Mouse (Mus musculus): Measurements from ENCODE around the gene Stum. TPM values are rescaled to one million over a fixed set of nuclear protein-coding genes. Genes with fewer than 3 reads are reported as not detected.
A peak's percentile ranks its signal among the peaks of the same experiment; 100 is the strongest.

The Stum gene
- total RNA-seq, 2 experiments from 2014 or later: 166 to 167 TPM

DNA sequence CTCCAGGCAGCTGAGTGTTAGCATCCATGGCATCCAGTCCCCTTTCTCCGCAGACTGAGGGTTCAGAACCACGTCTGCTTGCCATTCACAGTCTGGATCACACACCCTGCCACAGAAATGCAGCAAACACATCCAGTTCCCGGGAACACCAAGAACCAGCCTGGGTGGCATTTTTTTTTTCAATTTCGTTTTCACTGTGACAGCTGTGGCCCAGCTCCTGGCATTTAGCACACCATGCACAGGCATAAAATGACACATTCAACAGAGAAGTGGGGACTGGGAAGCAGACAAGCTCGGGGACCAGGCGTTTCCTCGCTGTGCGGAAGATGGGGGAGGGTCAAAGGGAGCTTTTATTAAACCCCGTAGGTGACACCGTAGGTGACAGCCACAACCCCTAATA is 55.6 kb downstream of the Stum start:
- peak overlapping the region; percentile 37 for H3K27ac ChIP-seq
- no peak overlapping the region for H3K4me3 ChIP-seq
- no peak for TF ChIP-seq CTCF (IDR thresholded peaks at IDR 0.05)
- intact Hi-C loops (cut with DNase I): loop anchor here (1.0 kb wide), 1 partner anchor 159 kb away; no protein-coding TSS in a partner anchor
- no peak for DNase-seq (ENCODE audit: extremely low spot score in 1 of 2, low spot score in 2 of 2)

DNA sequence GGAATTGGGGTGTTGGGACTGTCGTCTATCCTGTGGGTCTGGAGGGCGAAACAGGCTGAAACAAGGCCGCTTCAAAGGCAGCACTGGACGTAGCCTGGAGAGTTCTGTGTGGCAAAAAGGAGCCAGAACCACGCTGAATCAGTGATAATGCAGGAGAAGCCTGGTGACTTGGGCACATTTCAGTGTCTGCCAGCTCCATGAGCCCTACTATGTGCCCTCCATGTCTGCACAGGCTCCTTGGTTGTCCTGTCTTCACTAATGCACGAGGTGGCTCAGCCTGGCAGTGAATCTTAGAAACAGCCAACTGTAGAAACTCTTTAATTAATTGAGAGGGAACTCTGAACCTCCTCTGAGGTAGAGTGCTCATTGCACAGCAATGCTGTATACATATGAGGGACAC is 56.9 kb downstream of the Stum start:
- intact Hi-C loops (cut with DNase I): no loop called here

DNA sequence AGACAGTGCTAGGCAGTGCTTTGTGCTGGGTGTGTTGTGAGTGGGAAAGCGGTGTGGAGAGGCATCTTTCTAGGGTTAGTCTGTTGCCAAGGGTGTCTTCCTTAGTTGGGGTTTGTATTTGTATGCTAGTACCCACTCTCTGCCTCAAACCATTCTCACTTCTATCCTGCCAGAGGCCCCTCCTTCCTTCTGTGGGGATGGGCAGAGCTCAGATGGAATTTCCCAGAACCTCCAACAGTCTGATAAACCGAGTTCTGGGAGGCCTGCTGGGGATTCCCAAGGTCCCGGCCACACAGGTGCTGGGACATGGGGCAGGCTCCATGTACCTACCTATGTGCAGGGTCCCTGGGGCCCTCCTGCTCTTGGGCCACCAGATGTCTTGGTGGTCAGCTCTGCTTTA is 59.4 kb downstream of the Stum start:
- TF ChIP-seq CTCF (IDR thresholded peaks at IDR 0.05): no peak
- H3K4me3 ChIP-seq: no peak overlapping the region
- no peak for DNase-seq (ENCODE audit: extremely low spot score in 1 of 2, low spot score in 2 of 2)
- intact Hi-C loops (cut with DNase I): loop anchor here (1.0 kb wide), 1 partner anchor 156 kb away; no protein-coding TSS in a partner anchor
- H3K27ac ChIP-seq: no peak overlapping the region

More for the DNA sequence above, 56.9 kb downstream of the Stum start:
- Histone ChIP-seq H3K4me3 (no peak overlapping the region), H3K27ac (no peak overlapping the region)
- DNase-seq (ENCODE audit: extremely low spot score in 1 of 2, low spot score in 2 of 2): no peak
- TF ChIP-seq CTCF (IDR thresholded peaks at IDR 0.05): no peak

DNA sequence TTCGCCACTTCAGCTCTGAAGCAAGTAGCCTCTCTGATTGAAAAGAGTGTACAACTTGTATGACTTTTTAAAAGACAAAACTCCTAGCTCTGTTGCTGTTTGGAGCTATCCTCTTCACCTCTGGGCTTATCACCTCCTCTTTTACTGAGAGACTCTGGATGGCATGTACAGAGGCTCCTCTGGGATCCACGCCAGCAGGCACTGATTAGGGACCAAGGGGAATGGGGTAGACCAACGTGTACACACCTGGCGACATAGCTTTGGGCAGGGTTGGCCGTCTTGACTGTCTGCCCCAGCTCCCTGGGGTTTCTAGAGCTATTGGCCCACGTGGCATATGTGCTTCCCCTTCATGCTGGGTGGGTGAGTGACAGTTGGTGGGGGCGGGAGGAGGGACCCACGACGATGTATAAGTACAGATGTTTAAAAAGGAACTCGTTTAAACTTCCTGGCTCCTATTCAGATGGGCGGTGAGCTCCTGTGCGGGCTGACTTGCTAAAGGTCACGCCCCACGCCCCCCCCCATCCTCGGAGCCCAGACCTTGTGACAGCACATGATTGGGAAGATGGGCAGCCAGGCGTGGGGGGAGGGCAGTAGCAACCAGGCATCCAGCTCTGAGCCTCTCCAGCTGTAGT is 60.2 kb downstream of the Stum start:
- TF ChIP-seq CTCF (IDR thresholded peaks at IDR 0.05): no peak
- DNase-seq (ENCODE audit: extremely low spot score in 1 of 2, low spot score in 2 of 2): no peak
- intact Hi-C loops (cut with DNase I): no loop called here
- peak overlapping the region; percentile 58; the same call in 1 of the 2 replicates for H3K27ac ChIP-seq
- no peak overlapping the region for H3K4me3 ChIP-seq

DNA sequence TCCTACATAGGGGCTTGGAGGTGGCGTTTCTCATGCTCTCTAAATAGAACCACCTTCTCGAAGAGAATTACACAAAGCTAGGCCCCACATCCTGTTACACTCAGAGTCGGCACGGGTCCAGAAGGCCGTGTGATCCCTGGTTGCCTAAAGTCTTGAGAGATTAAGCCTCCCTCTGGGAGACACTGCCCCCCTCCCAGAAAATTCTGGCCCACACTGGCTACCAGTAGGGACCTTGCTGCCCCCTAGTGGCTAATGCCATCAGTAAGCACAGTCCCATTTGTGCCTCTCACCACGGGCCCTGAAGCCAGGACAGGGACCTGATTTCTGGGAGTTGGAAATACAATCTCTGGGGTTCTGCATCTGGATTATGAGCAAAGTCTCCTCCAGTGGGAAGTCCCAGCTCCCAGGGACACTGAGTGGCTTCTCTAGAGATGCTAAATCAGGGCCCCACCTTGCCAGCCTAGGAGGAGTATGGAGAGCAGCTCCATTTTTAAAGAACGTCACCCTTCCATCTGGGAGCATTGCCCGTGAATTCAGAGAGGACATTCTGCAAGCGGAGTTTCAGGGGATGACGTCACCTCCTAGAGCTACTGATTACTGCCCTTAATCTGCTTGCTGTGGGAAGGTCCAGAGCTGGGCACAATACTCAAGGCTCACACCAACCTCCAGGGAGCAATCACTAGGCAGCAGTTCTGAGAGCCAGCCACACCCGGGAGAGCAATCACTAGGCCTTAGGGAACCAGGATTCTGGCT is 61.1 kb downstream of the Stum start:
- Histone ChIP-seq H3K4me3 (no peak overlapping the region), H3K27ac (peak overlapping the region; percentile 58)
- peak; percentile 69 to 73 for DNase-seq (ENCODE audit: extremely low spot score in 1 of 2, low spot score in 2 of 2)
- intact Hi-C loops (cut with DNase I): no loop called here
- TF ChIP-seq CTCF (IDR thresholded peaks at IDR 0.05): peak; percentile 93

DNA sequence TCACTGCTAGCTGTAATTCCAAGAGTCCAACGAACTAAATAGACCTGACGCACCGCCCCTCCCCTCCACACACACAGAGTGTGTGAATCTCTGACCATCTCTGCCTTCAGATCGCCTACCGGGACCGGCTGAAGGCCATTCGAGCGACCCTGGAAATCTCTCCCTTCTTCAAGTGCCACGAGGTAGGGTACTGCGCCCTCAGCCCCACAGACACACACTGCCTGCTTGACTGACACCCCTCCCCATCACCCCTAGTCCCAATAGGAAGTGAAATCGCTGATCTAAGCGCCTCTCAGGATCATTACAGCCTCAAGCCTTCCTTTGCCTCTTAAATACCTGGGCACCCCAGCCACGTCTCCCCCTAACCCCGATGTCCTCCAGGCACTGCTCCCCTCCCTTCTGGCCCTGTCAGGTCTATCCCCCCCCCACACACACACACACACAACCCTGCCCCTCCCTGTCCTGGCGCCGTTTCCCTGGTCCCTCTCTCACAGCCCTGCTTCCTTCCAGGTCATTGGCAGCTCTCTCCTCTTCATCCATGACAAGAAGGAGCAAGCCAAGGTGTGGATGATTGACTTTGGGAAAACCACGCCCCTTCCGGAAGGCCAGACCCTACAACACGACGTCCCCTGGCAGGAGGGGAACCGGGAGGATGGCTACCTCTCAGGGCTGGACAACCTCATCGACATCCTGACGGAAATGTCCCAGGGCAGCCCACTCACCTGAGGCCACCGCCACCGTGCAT is 62.0 kb downstream of the Stum start:
- no peak for DNase-seq (ENCODE audit: extremely low spot score in 1 of 2, low spot score in 2 of 2)
- Histone ChIP-seq H3K4me3 (peak overlapping the region; percentile 8; the same call in 1 of the 2 replicates), H3K27ac (peak overlapping the region; percentile 65)
- intact Hi-C loops (cut with DNase I): no loop called here
- TF ChIP-seq CTCF (IDR thresholded peaks at IDR 0.05): no peak

DNA sequence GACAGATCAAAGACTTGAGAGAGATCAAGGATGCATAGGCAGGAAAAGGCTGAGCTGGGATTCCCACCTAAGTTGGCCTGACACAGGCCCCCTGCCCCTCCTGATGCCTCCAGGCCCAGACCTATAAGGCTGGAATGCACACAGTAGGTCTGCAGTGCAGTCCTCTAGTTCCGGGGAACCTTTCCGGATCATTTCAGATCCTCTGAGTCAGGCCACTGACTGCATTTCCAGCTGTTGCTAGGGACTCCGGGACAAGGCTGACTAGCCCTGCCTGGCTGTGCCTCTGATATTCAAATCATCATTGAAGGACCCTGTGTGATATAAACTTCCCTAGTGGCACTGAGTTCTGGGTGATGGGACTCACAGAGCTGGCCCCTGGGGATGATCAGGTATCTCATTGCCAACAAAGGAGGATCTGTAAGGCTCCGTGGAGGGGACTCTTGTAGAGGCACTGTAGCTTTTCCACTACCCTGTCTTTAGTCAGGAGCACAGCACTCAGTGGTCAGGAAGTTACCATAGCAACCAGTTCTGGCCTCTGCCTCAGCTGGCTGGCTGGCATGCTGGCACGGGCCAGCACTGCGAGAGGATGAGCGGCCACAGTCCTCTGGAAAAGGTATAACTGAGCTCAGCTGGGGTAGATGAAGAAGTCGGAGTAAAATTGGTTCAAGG is 62.7 kb downstream of the Stum start:
- intact Hi-C loops (cut with DNase I): no loop called here
- Histone ChIP-seq H3K4me3 (peak overlapping the region; percentile 8; the same call in 1 of the 2 replicates), H3K27ac (peak overlapping the region; percentile 65; the same call in 1 of the 2 replicates)
- TF ChIP-seq CTCF (IDR thresholded peaks at IDR 0.05): no peak; the same call in 1 of the 2 replicates
- DNase-seq (ENCODE audit: extremely low spot score in 1 of 2, low spot score in 2 of 2): no peak

DNA sequence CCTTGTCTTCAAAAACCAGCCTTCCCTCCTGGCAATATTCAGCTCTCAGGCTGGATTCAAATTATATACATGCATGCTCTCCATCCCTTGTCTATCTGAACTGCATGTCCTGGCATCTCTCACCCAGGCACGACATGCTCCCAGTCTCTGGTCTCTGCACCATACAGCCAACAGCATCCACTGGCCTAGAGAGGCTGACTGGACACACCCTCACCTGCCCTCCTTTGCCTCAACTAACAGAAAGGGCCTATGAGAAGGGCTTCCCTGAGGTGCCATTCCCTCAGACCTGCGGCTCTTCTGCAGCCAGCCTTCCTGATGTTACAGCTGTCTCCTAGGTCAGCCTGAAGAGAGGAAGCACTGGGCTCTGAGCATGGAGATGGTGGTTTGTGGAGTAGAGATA is 64.2 kb downstream of the Stum start:
- no peak overlapping the region for H3K27ac ChIP-seq
- intact Hi-C loops (cut with DNase I): no loop called here
- no peak for TF ChIP-seq CTCF (IDR thresholded peaks at IDR 0.05)
- no peak for DNase-seq (ENCODE audit: extremely low spot score in 1 of 2, low spot score in 2 of 2)
- no peak overlapping the region for H3K4me3 ChIP-seq

DNA sequence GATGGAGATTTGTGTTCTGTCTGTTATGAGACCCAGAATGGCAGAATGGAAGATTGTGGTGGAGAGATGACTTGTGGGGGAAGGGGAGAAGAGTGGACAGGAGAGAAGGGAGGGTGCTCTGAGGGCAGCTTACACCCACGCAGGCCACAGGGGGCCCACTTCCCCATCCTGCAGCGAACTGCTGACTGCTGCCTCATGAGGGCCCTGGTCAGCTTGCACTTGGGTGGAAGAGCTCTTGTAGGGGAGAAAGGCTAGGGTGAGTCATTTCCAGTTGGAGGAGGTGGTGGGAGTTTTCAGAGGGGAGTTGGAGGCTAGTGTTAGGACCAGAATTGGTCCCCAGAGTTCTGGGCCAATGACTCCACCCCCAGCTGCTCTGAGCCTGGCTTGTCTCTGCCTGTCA is 66.2 kb downstream of the Stum start:
- Histone ChIP-seq H3K4me3 (no peak overlapping the region), H3K27ac (no peak overlapping the region)
- intact Hi-C loops (cut with DNase I): no loop called here
- DNase-seq (ENCODE audit: extremely low spot score in 1 of 2, low spot score in 2 of 2): no peak
- TF ChIP-seq CTCF (IDR thresholded peaks at IDR 0.05): no peak

DNA sequence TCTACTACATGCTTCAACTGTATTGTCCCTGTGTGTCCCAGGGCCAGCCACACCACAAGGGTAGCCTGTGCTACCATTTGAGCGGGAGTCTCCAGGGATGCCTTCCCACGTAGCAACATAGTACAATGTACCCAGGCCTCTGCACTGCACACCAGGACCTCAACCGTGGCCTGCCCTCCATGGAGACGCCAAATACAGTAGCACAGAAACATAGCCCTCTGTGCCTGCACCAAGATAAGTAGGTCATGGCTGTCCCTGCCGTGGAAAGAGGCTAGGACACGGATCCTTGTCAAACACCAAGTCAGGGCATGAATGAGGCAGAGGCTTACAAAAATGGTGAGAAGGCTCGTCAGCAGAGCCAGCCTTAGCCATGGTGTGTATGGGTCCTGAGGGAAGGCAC is 67.5 kb downstream of the Stum start:
- H3K27ac ChIP-seq: no peak overlapping the region
- H3K4me3 ChIP-seq: no peak overlapping the region
- DNase-seq (ENCODE audit: extremely low spot score in 1 of 2, low spot score in 2 of 2): no peak
- no peak for TF ChIP-seq CTCF (IDR thresholded peaks at IDR 0.05)
- intact Hi-C loops (cut with DNase I): no loop called here

DNA sequence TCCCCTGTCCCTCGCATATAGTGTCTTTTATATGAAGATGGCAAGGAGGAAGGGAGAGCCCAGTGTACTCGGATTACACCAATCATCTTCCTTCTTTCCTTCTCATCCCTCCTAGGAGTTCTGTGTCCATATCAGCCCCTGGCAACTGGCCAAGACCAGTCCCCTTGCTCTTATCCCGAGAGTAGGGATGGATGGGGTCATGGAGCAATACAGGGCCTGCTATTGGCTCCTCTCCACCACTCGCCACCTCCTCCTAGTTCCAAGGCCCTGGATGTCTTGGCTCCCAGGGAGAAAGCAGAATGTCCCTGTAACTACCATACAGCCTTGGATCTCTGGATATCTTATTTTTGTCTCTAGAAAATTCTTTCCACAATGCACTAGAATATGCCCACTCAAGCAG is 68.2 kb downstream of the Stum start:
- intact Hi-C loops (cut with DNase I): no loop called here
- H3K4me3 ChIP-seq: no peak overlapping the region
- no peak for TF ChIP-seq CTCF (IDR thresholded peaks at IDR 0.05)

More for the DNA sequence above, 68.2 kb downstream of the Stum start:
- no peak for DNase-seq (ENCODE audit: extremely low spot score in 1 of 2, low spot score in 2 of 2)
- H3K27ac ChIP-seq: no peak overlapping the region
